Comparison of ENCODE assay signal across 8 mouse cellular contexts in the genomic region with DNA sequence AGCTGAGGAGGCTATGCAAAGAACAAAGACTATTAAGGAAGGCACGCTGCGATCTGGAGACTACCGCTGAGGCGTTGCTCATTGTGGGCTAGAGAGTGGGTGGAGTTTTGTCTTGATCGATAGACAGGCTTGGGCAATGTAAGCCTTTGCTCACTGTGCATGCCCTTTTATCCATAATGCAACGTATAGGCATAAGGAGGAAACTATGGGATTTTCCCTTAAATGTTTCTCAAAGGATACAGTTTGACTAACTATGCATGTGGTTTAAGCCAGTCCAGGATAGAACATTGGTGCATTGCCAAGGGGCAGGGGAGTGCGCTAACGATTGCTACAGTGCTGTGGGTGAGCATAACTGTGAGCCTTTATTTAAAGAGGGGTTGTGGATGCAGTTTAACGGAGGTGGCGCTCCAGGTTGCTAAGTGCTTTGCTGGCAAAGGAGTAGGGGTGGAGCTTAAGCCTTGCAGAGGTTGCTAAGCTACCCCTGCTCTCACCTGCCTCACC. TPM values are rescaled to one million over a fixed set of nuclear protein-coding genes. Genes with fewer than 3 reads are reported as not detected.
DNase-seq lines count a peak whose midpoint lies in the region; ATAC-seq lines count a peak whose summit lies in the region.

No protein-coding gene starts in this region.

- no peaks in the 10 kb centered on the region for H3K27me3 ChIP-seq in embryonic facial prominence, embryonic 14.5 days (replicated peaks; ENCODE audit: control insufficient read depth, insufficient read depth, low read length)
- no peaks in the 10 kb centered on the region for H3K27me3 ChIP-seq in midbrain, embryonic 14.5 days (ENCODE audit: control insufficient read depth, insufficient read depth, low read length)

- H3K4me1 ChIP-seq in embryonic facial prominence, embryonic 14.5 days (ENCODE audit: control insufficient read depth, insufficient read depth, low read length) = no peaks in the 10 kb centered on the region
- H3K4me1 ChIP-seq in midbrain, embryonic 14.5 days (ENCODE audit: control insufficient read depth, insufficient read depth, low read length) = no peaks in the 10 kb centered on the region

- no peak overlapping the region for H3K27ac ChIP-seq in embryonic facial prominence, embryonic 14.5 days (replicated peaks; ENCODE audit: low read depth, low read length)
- peak overlapping the region; percentile 70 for H3K27ac ChIP-seq in midbrain, embryonic 14.5 days (replicated peaks; ENCODE audit: low read depth, low read length)

- H3K9ac ChIP-seq in embryonic facial prominence, embryonic 14.5 days (ENCODE audit: low read depth, low read length) = no peak overlapping the region; the same call in 1 of the 2 replicates
- H3K9ac ChIP-seq in midbrain, embryonic 14.5 days (replicated peaks; ENCODE audit: low read length) = peak overlapping the region; percentile 45; the same call in 1 of the 2 replicates

- ATAC-seq in embryonic facial prominence, embryonic 14.5 days (ENCODE audit: low read depth) = peak; percentile 91
- peak; percentile 79 for ATAC-seq in midbrain, embryonic 14.5 days (ENCODE audit: low FRiP score, low TSS enrichment)

- H3K4me3 ChIP-seq in embryonic facial prominence, embryonic 14.5 days (ENCODE audit: low read depth, low read length) = peak overlapping the region; percentile 25
- H3K4me3 ChIP-seq in midbrain, embryonic 14.5 days (replicated peaks; ENCODE audit: low read depth, low read length) = peak overlapping the region; percentile 35

- no peaks in the 10 kb centered on the region for H3K36me3 ChIP-seq in embryonic facial prominence, embryonic 14.5 days (ENCODE audit: control insufficient read depth, insufficient read depth, low read length)
- no peaks in the 10 kb centered on the region for H3K36me3 ChIP-seq in midbrain, embryonic 14.5 days (ENCODE audit: control insufficient read depth, insufficient read depth, low read length)

- peak; percentile 14 to 22 for DNase-seq in lung, adult 18-20 months
- no peak for DNase-seq in lung, postnatal 25 days (ENCODE audit: low spot score)
- peak; percentile 69 for DNase-seq in embryonic facial prominence, embryonic 14.5 days (ENCODE audit: low spot score)
- DNase-seq in induced T-regulatory cell, adult 2 months (ENCODE audit: low read depth) = peak; percentile 34
- peak; percentile 35 to 56 for DNase-seq in left cerebral cortex, postnatal 10 days (ENCODE audit: extremely low spot score in 1 of 2, low spot score in 2 of 2)
- DNase-seq in midbrain, embryonic 14.5 days = peak; percentile 82
- no peak for DNase-seq in spleen, postnatal 36 days (ENCODE audit: low spot score in 2 of 2)
- DNase-seq in gastrocnemius, postnatal 25 days = no peak

- no peaks in the 10 kb centered on the region for H3K9me3 ChIP-seq in embryonic facial prominence, embryonic 14.5 days (ENCODE audit: control insufficient read depth, low read length)
- no peaks in the 10 kb centered on the region for H3K9me3 ChIP-seq in midbrain, embryonic 14.5 days (ENCODE audit: control insufficient read depth, low read length)

- H3K4me2 ChIP-seq in embryonic facial prominence, embryonic 14.5 days (ENCODE audit: low read depth, low read length) = peak overlapping the region; percentile 51
- peak overlapping the region; percentile 62 for H3K4me2 ChIP-seq in midbrain, embryonic 14.5 days (ENCODE audit: low read length)

- intact Hi-C loops in left cerebral cortex, postnatal 10 days (cut with DNase I) = loop anchor here (2.0 kb wide), 1 partner anchor 152 kb away; no protein-coding TSS in a partner anchor

- WGBS in embryonic facial prominence, embryonic 14.5 days = 5% methylated on average over 10 of the region's 10 CpGs
- WGBS in midbrain, embryonic 14.5 days = 3% methylated on average over 10 of the region's 10 CpGs

RNA-seq across cellular contexts. Expression of gene Asb5, which starts 20.1 kb away (rescaled TPM):
- polyA plus RNA-seq in embryonic facial prominence, embryonic 14.5 days (2014; fragmentation: Nextera tagmentation; extraction: Ambion mirVana) = 4.9 and 6.8 TPM in 2 replicates
- 1 to 10 TPM; 1.9 to 2.1 TPM for total RNA-seq in left cerebral cortex, postnatal 10 days (2021)
- polyA plus RNA-seq in midbrain, embryonic 14.5 days (2014; fragmentation: Nextera tagmentation; extraction: Ambion mirVana) = 5.9 and 7.0 TPM in 2 replicates
- total RNA-seq in gastrocnemius, postnatal 25 days (2021) = 100 to 1,000 TPM; 122 to 163 TPM

RNA-seq across cellular contexts. Expression of gene Spcs3, which starts 20.5 kb away (rescaled TPM):
- 84.5 and 88.0 TPM in 2 replicates for polyA plus RNA-seq in embryonic facial prominence, embryonic 14.5 days (2014; fragmentation: Nextera tagmentation; extraction: Ambion mirVana)
- total RNA-seq in left cerebral cortex, postnatal 10 days (2021) = 10 to 100 TPM; 47.5 to 51.0 TPM
- 46.0 and 57.5 TPM in 2 replicates for polyA plus RNA-seq in midbrain, embryonic 14.5 days (2014; fragmentation: Nextera tagmentation; extraction: Ambion mirVana)
- total RNA-seq in gastrocnemius, postnatal 25 days (2021) = 10 to 100 TPM; 20.4 to 21.4 TPM

Comparison
In these comparisons a context has a peak if more than half of its experiments do, and no peak if none do; other contexts are left out.
1. DNase-seq: peak in lung, adult 18-20 months (2 of 2), embryonic facial prominence, embryonic 14.5 days (single experiment), induced T-regulatory cell, adult 2 months (single experiment), left cerebral cortex, postnatal 10 days (2 of 2) and midbrain, embryonic 14.5 days (single experiment); none in lung, postnatal 25 days (single experiment), spleen, postnatal 36 days (0 of 2) and gastrocnemius, postnatal 25 days (single experiment).
2. RNA of gene Asb5, which starts 20.1 kb away (total RNA-seq): 122 to 163 TPM in gastrocnemius, postnatal 25 days; 1.9 to 2.1 TPM in left cerebral cortex, postnatal 10 days; every median in the first group is over 10 times any median in the second.